Mouse (Mus musculus): ENCODE results near the gene Samd13.

DNA sequence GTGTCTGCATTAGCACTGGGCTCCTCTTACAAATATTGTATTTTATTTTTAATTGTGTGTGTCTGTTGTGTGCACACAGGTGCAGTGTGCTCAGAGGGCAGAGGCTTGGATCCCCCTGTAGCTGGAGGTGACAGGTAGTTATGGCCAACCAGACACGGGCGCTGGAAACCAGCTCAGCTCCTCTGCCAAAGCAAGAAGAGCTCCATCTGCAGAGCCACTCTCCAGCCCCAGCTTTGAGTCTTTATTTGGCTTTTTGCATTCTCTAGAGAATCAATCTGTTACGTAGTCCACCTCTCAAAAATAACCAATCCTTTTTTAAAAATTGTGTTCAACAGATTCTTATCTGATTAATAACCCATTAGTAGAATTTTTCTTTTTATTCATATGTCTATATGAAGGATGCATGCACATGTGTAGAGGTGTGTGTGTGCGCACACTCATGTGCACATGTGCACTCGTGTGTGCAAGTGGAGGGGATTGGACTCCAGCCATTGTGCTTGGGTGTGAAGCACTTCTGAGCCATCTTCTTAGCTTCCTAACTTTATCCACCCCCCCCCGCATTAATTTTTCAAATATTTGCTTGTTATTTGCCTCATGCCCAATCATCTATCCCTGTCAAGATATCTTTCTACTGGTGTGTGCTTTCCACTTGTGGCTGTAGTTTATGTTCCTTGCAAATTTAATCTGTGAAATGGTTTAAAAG, 86.0 kb downstream of the Samd13 start:
- no peak for TF ChIP-seq POLR2A (IDR thresholded peaks at IDR 0.05; ENCODE audit: control insufficient read depth, extremely low read depth, insufficient read depth, low read length, poor library complexity)
- TF ChIP-seq CTCF (IDR thresholded peaks at IDR 0.05; ENCODE audit: borderline replicate concordance, control insufficient read depth, extremely low read depth, insufficient read depth, low read length, poor library complexity) = no peak
